Mouse (Mus musculus) neural tube, embryonic 12.5 days (tissue): ENCODE measurements around the gene Cep350. TPM values are rescaled to one million over a fixed set of nuclear protein-coding genes. Genes with fewer than 3 reads are reported as not detected.

Experiments used
- ATAC-seq: fragments of 200-750 bp; cut with Nextera tagmentation; 2 replicates; pipeline ENCODE4 v1.8.0; 2017; ENCODE audit warnings: low read depth, mild to moderate bottlenecking, moderate TSS enrichment, moderate library complexity; ENCODE audit not compliant: low FRiP score
- H3K27ac ChIP-seq: fragments of 300-500 bp; sonication (generic); 2 replicates; pipeline ENCODE4 v1.5.1; 2016
- H3K27me3 ChIP-seq: fragments of 300-500 bp; sonication (generic); replicated peaks from 2 replicates; pipeline ENCODE4 v1.6.1; 2016; ENCODE audit warnings: mild to moderate bottlenecking
- H3K36me3 ChIP-seq: fragments of 300-500 bp; sonication (generic); 2 replicates; pipeline ENCODE4 v1.6.1; 2016; ENCODE audit warnings: mild to moderate bottlenecking
- H3K4me1 ChIP-seq: fragments of 300-500 bp; sonication (generic); 2 replicates; pipeline ENCODE4 v1.6.1; 2016
- H3K4me2 ChIP-seq: fragments of 300-500 bp; sonication (generic); replicated peaks from 2 replicates; pipeline ENCODE4 v1.6.1; 2016; ENCODE audit warnings: mild to moderate bottlenecking
- H3K4me3 ChIP-seq: fragments of 300-500 bp; sonication (generic); 2 replicates; pipeline ENCODE4 v1.5.1; 2016
- H3K9ac ChIP-seq: fragments of 300-500 bp; sonication (generic); 2 replicates; pipeline ENCODE4 v1.6.1; 2016; ENCODE audit warnings: mild to moderate bottlenecking
- H3K9me3 ChIP-seq: fragments of 300-500 bp; sonication (generic); 2 replicates; pipeline ENCODE4 v1.6.1; 2016; ENCODE audit warnings: mild to moderate bottlenecking
- WGBS: fragments of 180-500 bp; shearing (Covaris S2); methylation state at CpG from one replicate; pipeline ENCODE4 v1.1.7; 2016; 5-methylcytosine and 5-hydroxymethylcytosine counted together
- polyA plus RNA-seq: library from polyadenylated mRNA; unstranded; fragments of >200 nt; fragmentation: Nextera tagmentation; extraction: Ambion mirVana; gene quantifications from 2 replicates; pipeline ENCODE4 v1.2.1, GENCODE M21; 2016

Cep350 gene
- polyA plus RNA-seq, 1 experiment from 2014 or later, result 10.2 TPM

DNA sequence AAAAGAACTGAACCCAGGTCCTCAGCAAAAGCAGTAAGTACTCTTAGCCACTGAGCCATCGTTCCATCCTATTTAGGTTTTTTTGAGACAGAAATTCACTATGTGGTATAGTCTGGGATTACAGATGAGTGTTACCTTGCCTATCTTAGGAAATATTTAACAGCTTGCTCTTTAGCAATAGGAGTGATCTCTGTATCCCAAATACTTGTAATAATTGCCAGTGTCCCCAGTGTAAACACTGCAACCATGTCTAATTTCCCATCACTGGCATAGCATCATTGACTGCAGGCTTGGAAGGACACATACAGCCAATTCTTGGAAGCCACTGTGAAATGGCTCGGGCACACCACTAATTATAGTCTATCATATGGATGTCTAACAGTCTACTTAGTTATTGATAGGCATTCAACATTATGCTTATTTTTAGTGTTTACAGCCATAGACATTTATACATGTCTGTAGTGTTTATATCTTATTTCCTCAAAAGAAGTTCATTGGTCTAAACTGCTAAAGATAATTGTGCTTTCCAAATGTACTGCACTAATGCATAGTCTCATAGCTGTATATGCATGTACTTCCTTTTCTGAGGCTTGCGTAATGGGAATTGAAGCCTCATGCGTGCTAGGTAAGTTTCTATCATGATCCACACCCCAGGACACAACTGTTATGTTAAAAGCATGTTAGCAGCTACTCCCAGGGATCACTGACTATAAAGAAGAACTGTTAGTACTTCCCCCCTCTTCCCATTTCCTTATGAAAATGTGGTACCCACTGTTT lies 146.9 kb downstream of the Cep350 start:
- H3K9ac ChIP-seq, result no peak overlapping the region
- H3K27ac ChIP-seq, result no peak overlapping the region
- peaks cover 6% of the 10 kb centered on the region; the same call in 1 of the 2 replicates for H3K9me3 ChIP-seq
- no peaks in the 10 kb centered on the region for H3K4me1 ChIP-seq
- no peaks in the 10 kb centered on the region for H3K27me3 ChIP-seq
- no peak for ATAC-seq
- no peak overlapping the region for H3K4me2 ChIP-seq
- no peak overlapping the region for H3K4me3 ChIP-seq
- no peaks in the 10 kb centered on the region for H3K36me3 ChIP-seq
- 89% methylated on average over 4 of the region's 4 CpGs for WGBS

DNA sequence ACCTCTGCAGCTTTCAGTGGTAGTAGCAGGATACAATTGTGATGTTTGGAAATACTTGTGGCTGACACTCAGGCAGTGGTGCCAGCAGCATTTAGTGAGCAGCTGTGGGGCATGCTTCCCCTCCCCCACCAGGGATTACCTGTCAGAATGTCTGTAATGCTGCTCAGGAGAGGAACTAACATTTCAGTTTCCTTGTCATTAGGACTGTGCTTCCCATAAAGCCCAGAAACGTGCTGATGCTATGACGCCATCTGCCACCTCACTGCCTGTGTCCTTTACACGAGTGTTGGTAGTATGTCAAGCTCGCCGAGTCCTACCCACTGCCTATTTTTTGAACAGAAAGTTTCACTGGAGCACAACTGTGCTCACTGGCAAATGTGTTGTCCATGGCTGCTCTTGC lies 152.4 kb downstream of the Cep350 start:
- 90% methylated on average over 5 of the region's 5 CpGs for WGBS
- Histone ChIP-seq H3K9me3 (peaks cover 6% of the 10 kb centered on the region; the same call in 1 of the 2 replicates), H3K9ac (no peak overlapping the region), H3K4me3 (no peak overlapping the region), H3K36me3 (no peaks in the 10 kb centered on the region), H3K27me3 (no peaks in the 10 kb centered on the region), H3K4me1 (no peaks in the 10 kb centered on the region), H3K4me2 (no peak overlapping the region), H3K27ac (no peak overlapping the region)
- no peak for ATAC-seq

DNA sequence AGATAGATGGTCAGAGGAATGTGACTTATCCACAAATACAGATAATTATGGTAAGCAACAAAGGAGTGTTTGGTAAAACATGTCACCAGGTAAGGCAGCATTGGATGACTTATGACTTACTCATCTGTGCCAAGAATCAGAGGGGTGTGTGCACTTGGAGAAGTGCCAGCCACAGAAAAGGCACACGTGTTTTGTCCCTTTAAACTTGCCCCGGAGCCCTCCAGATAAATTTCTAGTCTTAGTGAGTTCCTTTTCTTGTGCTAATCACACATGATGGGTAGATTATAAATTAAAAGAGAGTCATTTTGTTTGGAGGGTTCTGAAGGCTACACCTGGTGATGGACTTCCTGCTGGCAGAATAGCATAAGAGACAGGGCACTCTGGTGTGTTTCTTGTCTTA lies 156.9 kb downstream of the Cep350 start:
- 72% methylated on average over 2 of the region's 2 CpGs for WGBS
- Histone ChIP-seq H3K27ac (no peak overlapping the region), H3K4me1 (0 out of 2 replicates have a peak, but pooled peaks cover 4% of the 10 kb centered on the region), H3K4me2 (no peak overlapping the region), H3K4me3 (no peak overlapping the region), H3K9ac (no peak overlapping the region), H3K27me3 (0 out of 2 replicates have a peak, but pooled peaks cover 3% of the 10 kb centered on the region), H3K9me3 (no peaks in the 10 kb centered on the region), H3K36me3 (no peaks in the 10 kb centered on the region)
- no peak for ATAC-seq

DNA sequence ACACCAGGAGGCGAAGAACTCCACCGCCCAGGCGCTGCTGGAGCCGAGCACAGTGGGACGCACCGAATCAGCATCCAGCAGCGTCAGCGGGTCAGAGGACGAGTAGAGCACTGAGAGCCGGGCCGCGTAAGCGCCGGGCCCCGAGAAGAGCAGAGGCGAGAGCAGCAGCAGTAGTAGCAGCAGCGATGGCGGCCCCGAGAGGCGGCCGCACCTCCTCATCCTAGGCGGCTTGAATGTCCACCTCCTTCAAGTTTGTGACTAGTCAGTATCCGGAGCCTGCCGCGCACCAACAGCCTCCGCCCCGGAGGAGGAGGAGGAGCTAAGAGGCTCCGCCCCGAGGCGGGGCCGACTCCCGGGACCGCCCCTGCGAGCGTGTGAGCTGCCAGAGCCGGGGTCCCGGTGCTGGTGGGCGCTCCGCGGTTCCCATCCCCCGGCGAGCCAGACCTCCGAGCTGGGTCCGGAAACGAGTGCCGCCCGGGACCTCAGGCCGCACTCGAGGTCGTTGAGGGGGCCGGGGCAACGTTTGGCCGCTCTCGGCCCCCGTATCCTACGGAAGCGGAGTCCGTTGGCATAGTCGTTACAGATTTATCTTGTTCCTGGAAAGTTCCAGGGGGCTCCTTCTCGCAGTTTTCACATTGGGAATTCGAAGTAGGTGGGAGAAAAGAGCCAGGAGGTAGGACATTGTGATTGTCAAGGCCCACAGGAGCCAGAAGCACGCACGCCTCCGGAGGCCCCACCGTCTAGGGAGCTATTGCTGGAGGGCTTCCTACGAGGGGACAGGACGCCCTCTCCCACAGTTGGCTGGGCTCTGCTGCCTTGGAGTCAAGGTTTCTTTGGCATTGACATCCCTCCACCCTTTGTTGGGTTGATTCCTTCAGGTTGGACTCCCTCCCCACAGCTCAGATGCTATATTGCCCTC lies 160.2 kb downstream of the Cep350 start, which contains the start of gene Qsox1:
Gene Qsox1, minus strand, starts transcription at position 309 of the 919 bp plus-strand sequence.
- Histone ChIP-seq H3K27ac (peak within 1 kb of the TSS; percentile 46; the same call in 1 of the 2 replicates), H3K4me2 (peak within 1 kb of the TSS; percentile 74), H3K27me3 (0 out of 2 replicates have a peak, but pooled peaks cover 3% of the 10 kb centered on the region), H3K4me3 (peak within 1 kb of the TSS; percentile 73), H3K4me1 (peaks cover 17% of the 10 kb centered on the region), H3K36me3 (no peaks in the 10 kb centered on the region), H3K9ac (peak within 1 kb of the TSS; percentile 74), H3K9me3 (no peaks in the 10 kb centered on the region)
- WGBS, result under 1% methylated on average over 67 of the region's 67 CpGs
- peak; percentile 95 for ATAC-seq

DNA sequence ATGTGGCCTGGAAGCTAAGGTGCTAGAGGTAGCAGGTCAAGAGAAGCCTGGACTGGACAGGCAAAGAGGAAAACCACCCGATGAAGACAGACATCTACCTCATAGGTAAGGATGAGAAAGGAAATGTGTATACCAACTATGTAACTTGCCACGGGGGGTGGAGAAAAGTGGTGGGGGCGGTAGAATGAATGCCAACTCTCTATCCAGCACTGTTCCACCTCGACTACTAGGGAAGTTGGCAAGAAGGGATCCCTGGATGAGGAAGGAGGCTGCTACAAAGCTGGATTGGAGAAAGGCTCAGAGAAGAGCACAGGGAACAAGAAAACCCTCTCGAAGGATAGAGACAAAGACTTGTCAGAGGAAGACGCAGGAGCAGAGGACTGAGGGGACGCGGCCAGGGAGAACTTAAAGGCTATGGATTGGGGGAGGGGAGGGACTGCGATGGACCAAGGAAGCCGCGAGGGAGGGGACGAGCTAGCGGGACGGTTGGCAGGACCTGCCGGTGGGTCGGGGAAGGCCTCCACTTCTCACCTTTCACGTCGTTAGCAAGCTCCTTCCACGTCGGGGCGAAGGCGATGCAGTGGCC lies 161.0 kb downstream of the Cep350 start:
- 5% methylated on average over 22 of the region's 22 CpGs for WGBS
- ATAC-seq, result peak; percentile 69

DNA sequence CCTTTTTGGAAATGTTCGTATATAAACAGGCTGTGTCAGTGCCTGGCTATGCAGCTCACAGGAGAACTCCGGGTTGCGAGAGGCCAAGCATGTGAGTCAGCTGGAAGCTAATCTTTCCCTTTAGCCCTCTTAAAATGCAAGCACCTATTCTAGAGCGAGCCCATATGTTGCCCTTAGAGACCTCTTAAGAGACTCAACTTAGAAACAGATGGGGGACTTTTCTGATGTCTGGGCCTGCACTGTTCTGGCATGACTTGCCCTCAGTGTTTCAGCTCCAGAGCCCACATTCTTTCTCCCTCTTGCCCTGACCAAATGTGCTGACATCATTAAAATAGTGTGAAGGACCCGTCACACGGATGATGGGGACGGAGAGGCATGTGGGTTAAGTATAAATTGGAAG lies 162.4 kb downstream of the Cep350 start:
- Histone ChIP-seq H3K4me3 (no peak overlapping the region), H3K27ac (no peak overlapping the region), H3K9me3 (no peaks in the 10 kb centered on the region), H3K27me3 (0 out of 2 replicates have a peak, but pooled peaks cover 3% of the 10 kb centered on the region), H3K4me2 (peak overlapping the region; percentile 74), H3K36me3 (no peaks in the 10 kb centered on the region), H3K9ac (no peak overlapping the region), H3K4me1 (peaks cover 17% of the 10 kb centered on the region)
- no peak for ATAC-seq
- WGBS, result 64% methylated on average over 7 of the region's 7 CpGs

More for the DNA sequence above, 161.0 kb downstream of the Cep350 start:
- Histone ChIP-seq H3K9me3 (no peaks in the 10 kb centered on the region), H3K27me3 (0 out of 2 replicates have a peak, but pooled peaks cover 3% of the 10 kb centered on the region), H3K9ac (peak overlapping the region; percentile 74), H3K4me3 (peak overlapping the region; percentile 73), H3K4me1 (peaks cover 17% of the 10 kb centered on the region), H3K27ac (peak overlapping the region; percentile 46; the same call in 1 of the 2 replicates), H3K4me2 (peak overlapping the region; percentile 74), H3K36me3 (no peaks in the 10 kb centered on the region)

GRCm38 (mm10) chr1:155809706-155810442 lies 163.2 kb downstream of the Cep350 start:
- 70% methylated on average over 10 of the region's 10 CpGs for WGBS
- Histone ChIP-seq H3K27ac (no peak overlapping the region), H3K4me1 (peaks cover 17% of the 10 kb centered on the region), H3K9ac (no peak overlapping the region), H3K9me3 (no peaks in the 10 kb centered on the region), H3K36me3 (no peaks in the 10 kb centered on the region), H3K27me3 (0 out of 2 replicates have a peak, but pooled peaks cover 3% of the 10 kb centered on the region), H3K4me3 (no peak overlapping the region), H3K4me2 (peak overlapping the region; percentile 74)
- no peak for ATAC-seq

- no peaks in the 10 kb centered on the region for H3K27me3 ChIP-seq
- H3K4me3 ChIP-seq, result no peak overlapping the region
- 93% methylated on average over 4 of the region's 4 CpGs for WGBS
- H3K36me3 ChIP-seq, result peaks cover 4% of the 10 kb centered on the region; the same call in 1 of the 2 replicates
- peaks cover 17% of the 10 kb centered on the region for H3K4me1 ChIP-seq
- no peak for ATAC-seq
- no peak overlapping the region for H3K9ac ChIP-seq
- H3K27ac ChIP-seq, result no peak overlapping the region
- no peak overlapping the region for H3K4me2 ChIP-seq
- H3K9me3 ChIP-seq, result no peaks in the 10 kb centered on the region
These were observed 164.8 kb downstream of the Cep350 start for GRCm38 (mm10) chr1:155808261-155808660.

GRCm38 (mm10) chr1:155805607-155806006 lies 167.4 kb downstream of the Cep350 start:
- no peaks in the 10 kb centered on the region for H3K27me3 ChIP-seq
- H3K9ac ChIP-seq, result no peak overlapping the region
- 93% methylated on average over 9 of the region's 9 CpGs for WGBS
- no peak overlapping the region for H3K27ac ChIP-seq
- H3K4me3 ChIP-seq, result no peak overlapping the region
- H3K4me2 ChIP-seq, result no peak overlapping the region
- H3K4me1 ChIP-seq, result peaks cover 10% of the 10 kb centered on the region
- no peaks in the 10 kb centered on the region for H3K9me3 ChIP-seq
- no peak for ATAC-seq
- H3K36me3 ChIP-seq, result peaks cover 9% of the 10 kb centered on the region; the same call in 1 of the 2 replicates

DNA sequence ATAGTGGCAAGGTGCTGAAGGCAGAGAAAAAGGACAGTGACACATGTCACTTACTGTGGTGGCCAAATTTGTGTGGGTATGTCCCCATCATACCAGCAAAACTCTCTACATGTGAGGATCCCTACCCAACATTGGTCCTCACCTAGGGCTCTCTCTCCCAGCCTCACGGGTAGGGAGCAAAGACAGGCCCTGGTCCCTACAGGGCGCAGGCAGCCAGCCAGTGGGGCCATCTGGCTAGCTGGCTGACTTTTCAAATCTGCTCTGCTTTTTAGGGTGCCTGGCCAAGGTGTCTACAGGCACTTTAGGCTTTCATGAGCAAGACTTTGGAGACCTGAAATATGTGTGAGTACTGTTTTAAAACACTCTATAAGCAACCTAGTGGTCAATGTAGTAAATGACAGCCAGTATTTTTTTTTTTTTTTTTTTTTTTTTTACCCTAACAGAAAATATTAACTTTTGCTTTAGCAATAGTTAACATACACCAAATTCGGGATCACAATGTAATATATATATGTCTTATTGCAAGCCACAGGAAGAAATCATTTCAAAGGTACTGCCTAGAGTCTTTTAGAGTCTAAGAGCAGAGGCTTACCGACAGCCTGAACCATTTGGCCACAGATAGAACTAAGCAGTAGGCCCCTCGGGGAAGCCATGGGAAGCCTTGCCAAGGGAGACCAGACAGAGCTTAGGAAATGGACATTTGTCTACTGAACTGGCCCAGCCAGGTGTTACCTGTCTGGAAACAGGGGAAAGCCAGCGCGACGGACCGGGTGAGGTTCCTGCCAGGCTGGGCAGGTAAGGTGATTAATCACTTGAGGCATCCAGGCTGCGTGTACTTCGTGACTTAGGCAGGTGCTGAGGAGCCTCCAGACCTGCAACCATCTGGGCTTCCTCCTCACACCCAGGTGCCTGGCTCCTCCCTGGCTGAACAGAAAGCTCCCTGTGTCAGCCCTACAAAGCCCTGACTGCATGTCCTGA lies 171.8 kb downstream of the Cep350 start:
- no peak overlapping the region for H3K4me3 ChIP-seq
- ATAC-seq, result no peak
- no peaks in the 10 kb centered on the region for H3K9me3 ChIP-seq
- WGBS, result 85% methylated on average over 11 of the region's 11 CpGs
- H3K36me3 ChIP-seq, result peaks cover 9% of the 10 kb centered on the region; the same call in 1 of the 2 replicates
- no peak overlapping the region for H3K4me2 ChIP-seq
- H3K9ac ChIP-seq, result no peak overlapping the region
- H3K27ac ChIP-seq, result no peak overlapping the region
- no peaks in the 10 kb centered on the region for H3K4me1 ChIP-seq
- H3K27me3 ChIP-seq, result no peaks in the 10 kb centered on the region
